Mouse (Mus musculus) adrenal gland, postnatal 0 days (tissue): ENCODE results near the gene Zzz3. TPM values are rescaled to one million over a fixed set of nuclear protein-coding genes. Genes with fewer than 3 reads are reported as not detected.

Experiments used
- polyA plus RNA-seq: library from polyadenylated mRNA; unstranded; fragments of >200 nt; fragmentation: Nextera tagmentation; extraction: Ambion mirVana; gene quantifications from 2 replicates; pipeline ENCODE4 v1.2.1, GENCODE M21; 2015

Zzz3 gene
- polyA plus RNA-seq: 19.8 and 23.9 TPM in 2 replicates

DNA sequence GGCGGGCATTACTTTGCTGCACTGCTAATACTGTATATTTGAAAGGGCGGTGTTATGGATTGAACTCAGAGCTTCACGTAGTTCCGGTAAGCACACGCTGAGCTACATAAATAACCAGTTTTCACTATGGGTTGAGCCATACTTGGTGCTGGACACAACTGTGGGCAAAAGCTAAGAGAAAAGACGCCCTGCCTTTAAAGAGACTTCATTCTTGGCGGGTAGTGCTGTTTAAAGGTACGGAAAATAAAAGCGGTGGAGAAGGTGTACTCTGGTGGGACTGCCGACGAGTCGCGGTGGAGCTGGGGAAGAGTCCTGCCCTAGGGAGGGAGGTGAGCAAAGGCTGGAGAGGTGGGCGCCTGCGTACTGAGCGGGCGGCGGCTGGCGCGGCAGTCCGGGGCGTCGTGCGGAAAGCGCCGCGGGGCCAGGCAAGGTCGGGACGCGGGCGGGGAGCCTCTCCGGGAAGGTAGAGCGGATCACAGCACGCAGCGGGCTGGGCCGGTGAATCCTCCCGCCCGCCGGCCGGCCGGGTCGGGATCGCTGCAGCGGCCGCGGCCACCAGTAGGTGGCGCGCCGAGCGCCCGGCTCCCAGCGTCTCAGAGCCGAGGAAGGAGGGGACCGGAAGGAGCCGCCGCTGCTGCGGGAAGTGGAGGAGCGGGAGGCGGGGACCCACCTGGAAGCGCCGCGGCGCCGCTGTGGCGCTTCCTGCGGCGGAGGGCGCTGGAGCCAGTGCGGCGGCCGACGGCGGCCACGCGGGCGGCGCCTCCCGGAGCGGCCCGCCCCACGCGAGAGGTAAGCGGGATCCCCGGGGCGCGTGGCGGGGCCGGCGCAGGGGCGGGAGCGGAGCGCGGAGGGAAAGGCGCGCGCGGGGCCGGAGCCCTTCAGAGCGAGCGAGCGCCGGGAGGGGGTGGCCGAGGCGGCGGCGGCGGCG lies at the start of gene Zzz3:
Gene Zzz3 (plus strand): TSS at position 124 of the 928 bp plus-strand sequence.

DNA sequence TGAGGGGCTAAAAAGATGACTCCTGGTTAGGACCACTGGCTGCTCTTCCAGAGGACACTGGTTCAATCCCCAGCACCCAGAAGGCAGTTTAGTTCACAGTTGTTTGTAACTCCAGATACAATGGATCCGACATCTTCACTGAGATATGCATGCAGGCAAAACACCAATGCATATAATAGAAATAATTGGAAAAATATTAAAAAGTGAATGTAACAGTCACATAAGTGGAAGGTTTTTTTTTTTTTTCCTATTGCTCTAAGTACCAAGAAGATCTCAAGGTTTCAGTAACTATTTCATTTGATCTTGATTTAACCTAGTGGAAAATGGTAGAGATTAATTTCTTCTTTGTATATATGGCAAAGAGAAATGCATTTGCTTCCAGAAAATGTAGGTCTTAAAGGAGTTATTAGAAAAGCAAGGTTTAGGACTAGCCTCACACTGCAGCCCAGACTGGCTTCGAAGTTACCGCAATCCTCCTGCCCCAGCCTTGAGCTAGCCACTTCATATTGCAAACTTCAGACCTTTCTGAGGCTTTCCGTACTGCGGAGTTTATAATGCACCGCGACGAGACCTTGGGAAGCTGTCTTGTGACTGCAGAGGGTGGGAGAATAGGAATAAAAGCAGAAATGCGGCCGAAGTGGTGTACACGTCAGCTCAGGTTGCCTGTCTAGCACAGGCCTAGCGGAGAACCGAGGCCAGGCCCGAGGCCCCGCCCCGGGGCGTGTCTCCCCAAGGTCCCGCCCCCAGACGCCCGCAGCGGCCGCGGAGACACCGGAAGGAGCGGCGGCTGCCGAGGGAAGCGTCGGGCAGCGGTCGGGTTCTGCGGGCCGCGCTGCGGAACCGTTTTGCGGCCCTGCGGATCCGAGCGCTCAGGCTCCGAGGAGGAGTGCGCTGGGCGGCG lies 49.3 kb upstream of the Zzz3 start, which contains the start of gene Usp33:
Gene Usp33 (plus strand): TSS at position 747 of the 901 bp plus-strand sequence.

Other genes with a start within 250 kb of the Zzz3 start
- gene Gipc2, start 229.2 kb upstream of the Zzz3 start, polyA plus RNA-seq: 0.94 and 1.6 TPM in 2 replicates
- gene Dnajb4, start 185.2 kb upstream of the Zzz3 start, polyA plus RNA-seq: 27.3 and 36.6 TPM in 2 replicates
- gene Fubp1, start 185.1 kb upstream of the Zzz3 start, polyA plus RNA-seq: 94.9 and 121 TPM in 2 replicates
- 2.4 and 5.9 TPM in 2 replicates for gene Nexn, start 129.1 kb upstream of the Zzz3 start, polyA plus RNA-seq
- 7.7 and 11.1 TPM in 2 replicates for gene Miga1, start 55.1 kb upstream of the Zzz3 start, polyA plus RNA-seq
- 25.9 and 41.5 TPM in 2 replicates for gene Usp33, start 49.0 kb upstream of the Zzz3 start, polyA plus RNA-seq